Mouse (Mus musculus): Measurements from ENCODE around the gene Cdk5rap1. TPM values are rescaled to one million over a fixed set of nuclear protein-coding genes. Genes with fewer than 3 reads are reported as not detected.
"Not testable (repeated sequence)": the region's sequence is repeated elsewhere in the genome, so short reads cannot be mapped to it uniquely, and the experiment has no call there.

The Cdk5rap1 gene
- total and polyA plus RNA-seq, 2 experiments from 2014 or later = 5.4 to 10.8 TPM

GRCm38 (mm10) chr2:154335572-154335971 is 37.2 kb downstream of the Cdk5rap1 start:
- Histone ChIP-seq H3K9me3 (ENCODE audit: low read length) (no peaks in the 10 kb centered on the region), H3K27me3 (ENCODE audit: insufficient read depth, low read length) (no peaks in the 10 kb centered on the region), H3K4me3 (ENCODE audit: low read depth, low read length) (no peak overlapping the region), H3K4me2 (ENCODE audit: low read depth, low read length, poor library complexity, severe bottlenecking) (no peak overlapping the region), H3K4me1 (ENCODE audit: insufficient read depth, low read length) (no peaks in the 10 kb centered on the region), H3K36me3 (ENCODE audit: insufficient read depth, low read length) (0 out of 2 replicates have a peak, but pooled peaks cover 3% of the 10 kb centered on the region), H3K27ac (ENCODE audit: low read depth, low read length) (no peak overlapping the region), H3K9ac (replicated peaks; ENCODE audit: low read length, poor library complexity, severe bottlenecking) (no peak overlapping the region)
- no peak for ATAC-seq (ENCODE audit: low FRiP score)
- DNase-seq (ENCODE audit: low spot score) = no peak
- WGBS = 82% methylated on average over 4 of the region's 4 CpGs
- TF ChIP-seq CTCF (IDR thresholded peaks at IDR 0.05) = no peak

DNA sequence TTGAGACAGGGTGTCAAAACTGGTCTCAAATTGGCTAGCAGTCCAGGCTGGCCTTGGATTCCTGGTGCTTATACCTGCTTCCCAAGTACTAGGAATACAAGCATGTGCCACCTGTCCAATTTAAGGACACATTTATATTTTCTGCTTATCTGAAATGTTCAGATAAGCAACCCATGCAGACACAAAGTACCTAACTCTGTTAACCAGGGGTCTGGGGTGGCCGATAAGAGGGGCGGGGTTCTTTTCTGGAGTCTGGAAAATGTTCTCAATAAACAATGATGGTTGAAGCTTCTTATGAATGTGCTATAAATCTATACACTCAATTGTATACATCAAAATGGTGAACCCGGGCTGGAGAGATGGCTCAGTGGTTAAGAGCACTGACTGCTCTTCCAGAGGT is 46.0 kb downstream of the Cdk5rap1 start:
- TF ChIP-seq CTCF (IDR thresholded peaks at IDR 0.05) = no peak
- Histone ChIP-seq H3K27me3 (ENCODE audit: insufficient read depth, low read length) (no peaks in the 10 kb centered on the region), H3K27ac (ENCODE audit: low read depth, low read length) (no peak overlapping the region), H3K36me3 (ENCODE audit: insufficient read depth, low read length) (no peaks in the 10 kb centered on the region), H3K9ac (replicated peaks; ENCODE audit: low read length, poor library complexity, severe bottlenecking) (no peak overlapping the region), H3K4me3 (ENCODE audit: low read depth, low read length) (no peak overlapping the region), H3K4me2 (ENCODE audit: low read depth, low read length, poor library complexity, severe bottlenecking) (no peak overlapping the region), H3K4me1 (ENCODE audit: insufficient read depth, low read length) (no peaks in the 10 kb centered on the region), H3K9me3 (ENCODE audit: low read length) (no peaks in the 10 kb centered on the region)
- ATAC-seq (ENCODE audit: low FRiP score) (no peak), DNase-seq (ENCODE audit: low spot score) (no peak)
- WGBS = 94% methylated on average over 3 of the region's 3 CpGs

GRCm38 (mm10) chr2:154313771-154314170 is 59.0 kb downstream of the Cdk5rap1 start:
- 78% methylated on average over 5 of the region's 5 CpGs for WGBS
- H3K4me1 ChIP-seq (ENCODE audit: insufficient read depth, low read length); H3K9me3 ChIP-seq (ENCODE audit: low read length); H3K36me3 ChIP-seq (ENCODE audit: insufficient read depth, low read length); ATAC-seq (ENCODE audit: low FRiP score); H3K4me3 ChIP-seq (ENCODE audit: low read depth, low read length); H3K9ac ChIP-seq (replicated peaks; ENCODE audit: low read length, poor library complexity, severe bottlenecking); H3K27ac ChIP-seq (ENCODE audit: low read depth, low read length); H3K4me2 ChIP-seq (ENCODE audit: low read depth, low read length, poor library complexity, severe bottlenecking); DNase-seq (ENCODE audit: low spot score); H3K27me3 ChIP-seq (ENCODE audit: insufficient read depth, low read length): not testable (repeated sequence)

- ATAC-seq (ENCODE audit: low FRiP score); H3K4me3 ChIP-seq (ENCODE audit: low read depth, low read length); H3K9me3 ChIP-seq (ENCODE audit: low read length); H3K9ac ChIP-seq (replicated peaks; ENCODE audit: low read length, poor library complexity, severe bottlenecking); H3K27ac ChIP-seq (ENCODE audit: low read depth, low read length); DNase-seq (ENCODE audit: low spot score); H3K4me2 ChIP-seq (ENCODE audit: low read depth, low read length, poor library complexity, severe bottlenecking); H3K27me3 ChIP-seq (ENCODE audit: insufficient read depth, low read length); H3K4me1 ChIP-seq (ENCODE audit: insufficient read depth, low read length); H3K36me3 ChIP-seq (ENCODE audit: insufficient read depth, low read length): not testable (repeated sequence)
- WGBS = 86% methylated on average over 4 of the region's 4 CpGs
These were observed 65.9 kb downstream of the Cdk5rap1 start, which contains the start of gene Bpifb9b for GRCm38 (mm10) chr2:154306927-154307326. Bpifb9b (plus strand) TSS chr2:154307227.

DNA sequence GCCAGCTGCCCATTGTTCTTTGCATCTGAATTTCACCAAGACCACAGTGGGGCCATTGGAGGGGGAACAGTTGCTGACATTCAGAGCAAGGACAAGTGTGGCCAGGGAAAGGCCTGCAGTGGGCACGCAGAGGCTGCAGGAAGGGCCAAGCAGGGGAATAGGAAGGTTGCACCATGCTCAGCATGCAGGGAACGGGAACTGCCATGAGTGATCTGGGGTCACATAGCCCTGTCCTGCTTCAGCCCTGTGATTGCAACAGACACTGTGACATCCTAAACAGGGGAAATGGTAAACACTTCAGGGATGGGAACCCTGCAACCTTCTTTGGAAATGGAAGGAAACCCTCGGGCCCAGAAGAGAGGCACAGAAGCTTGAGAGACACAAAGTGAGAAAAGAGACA is 68.2 kb downstream of the Cdk5rap1 start:
- 100% methylated on average over 1 of the region's 3 CpGs for WGBS
- not testable (repeated sequence) for H3K4me3 ChIP-seq (ENCODE audit: low read depth, low read length); H3K4me1 ChIP-seq (ENCODE audit: insufficient read depth, low read length); H3K9ac ChIP-seq (replicated peaks; ENCODE audit: low read length, poor library complexity, severe bottlenecking); H3K27me3 ChIP-seq (ENCODE audit: insufficient read depth, low read length); H3K9me3 ChIP-seq (ENCODE audit: low read length); DNase-seq (ENCODE audit: low spot score); H3K4me2 ChIP-seq (ENCODE audit: low read depth, low read length, poor library complexity, severe bottlenecking); H3K36me3 ChIP-seq (ENCODE audit: insufficient read depth, low read length); ATAC-seq (ENCODE audit: low FRiP score); H3K27ac ChIP-seq (ENCODE audit: low read depth, low read length)

GRCm38 (mm10) chr2:154301763-154302162 is 71.0 kb downstream of the Cdk5rap1 start:
- no peak for TF ChIP-seq CTCF (IDR thresholded peaks at IDR 0.05)
- WGBS = 89% methylated on average over 3 of the region's 3 CpGs
- H3K9me3 ChIP-seq (ENCODE audit: low read length) = no peaks in the 10 kb centered on the region
- H3K36me3 ChIP-seq (ENCODE audit: insufficient read depth, low read length) = no peaks in the 10 kb centered on the region
- H3K27ac ChIP-seq (ENCODE audit: low read depth, low read length) = no peak overlapping the region
- no peaks in the 10 kb centered on the region for H3K27me3 ChIP-seq (ENCODE audit: insufficient read depth, low read length)
- no peak overlapping the region for H3K9ac ChIP-seq (replicated peaks; ENCODE audit: low read length, poor library complexity, severe bottlenecking)
- no peaks in the 10 kb centered on the region for H3K4me1 ChIP-seq (ENCODE audit: insufficient read depth, low read length)
- no peak overlapping the region for H3K4me2 ChIP-seq (ENCODE audit: low read depth, low read length, poor library complexity, severe bottlenecking)
- no peak for ATAC-seq (ENCODE audit: low FRiP score)
- H3K4me3 ChIP-seq (ENCODE audit: low read depth, low read length) = no peak overlapping the region
- no peak for DNase-seq (ENCODE audit: low spot score)

Data from midbrain, postnatal 0 days (tissue).